Mouse (Mus musculus): ENCODE results near the gene Susd3.

The Susd3 gene

GRCm38 (mm10) chr13:49248467-49248862, at the start of gene Susd3:
Gene Susd3 (minus strand): TSS chr13:49248706.
- DNase-seq (ENCODE audit: low read depth, low spot score) = no peak

- DNase-seq (ENCODE audit: low read depth, low spot score) = no peak
These were observed 47.8 kb upstream of the Susd3 start for GRCm38 (mm10) chr13:49296270-49296669.

- no peak for DNase-seq (ENCODE audit: low read depth, low spot score)
These were observed 45.6 kb upstream of the Susd3 start for GRCm38 (mm10) chr13:49294108-49294507.

- DNase-seq (ENCODE audit: low read depth, low spot score) = no peak
These were observed 43.4 kb upstream of the Susd3 start for GRCm38 (mm10) chr13:49291949-49292348.

- DNase-seq (ENCODE audit: low read depth, low spot score) = no peak
These were observed 42.9 kb upstream of the Susd3 start for GRCm38 (mm10) chr13:49291398-49291797.

- no peak for DNase-seq (ENCODE audit: low read depth, low spot score)
These were observed 38.7 kb upstream of the Susd3 start for GRCm38 (mm10) chr13:49287224-49287623.

- no peak for DNase-seq (ENCODE audit: low read depth, low spot score)
These were observed 38.2 kb upstream of the Susd3 start for GRCm38 (mm10) chr13:49286750-49287149.

GRCm38 (mm10) chr13:49283686-49284085, 35.2 kb upstream of the Susd3 start:
- no peak for DNase-seq (ENCODE audit: low read depth, low spot score)

- DNase-seq (ENCODE audit: low read depth, low spot score) = no peak
These were observed 33.7 kb upstream of the Susd3 start for GRCm38 (mm10) chr13:49282168-49282567.

- DNase-seq (ENCODE audit: low read depth, low spot score) = no peak
These were observed 23.6 kb upstream of the Susd3 start for GRCm38 (mm10) chr13:49271831-49272765.

GRCm38 (mm10) chr13:49270500-49270899, 22.0 kb upstream of the Susd3 start:
- DNase-seq (ENCODE audit: low read depth, low spot score) = no peak

GRCm38 (mm10) chr13:49267645-49268044, 19.1 kb upstream of the Susd3 start:
- DNase-seq (ENCODE audit: low read depth, low spot score) = no peak

- no peak for DNase-seq (ENCODE audit: low read depth, low spot score)
These were observed 11.7 kb upstream of the Susd3 start for GRCm38 (mm10) chr13:49260036-49260722.

- DNase-seq (ENCODE audit: low read depth, low spot score) = no peak
These were observed 9.4 kb upstream of the Susd3 start for GRCm38 (mm10) chr13:49257819-49258313.

- no peak for DNase-seq (ENCODE audit: low read depth, low spot score)
These were observed 4.2 kb upstream of the Susd3 start for GRCm38 (mm10) chr13:49252746-49253145.

- DNase-seq (ENCODE audit: low read depth, low spot score) = no peak
These were observed 3.6 kb upstream of the Susd3 start for GRCm38 (mm10) chr13:49252113-49252512.

- DNase-seq (ENCODE audit: low read depth, low spot score) = peak; percentile 87
These were observed 2.4 kb upstream of the Susd3 start for GRCm38 (mm10) chr13:49250716-49251517.

- no peak for DNase-seq (ENCODE audit: low read depth, low spot score)
These were observed 1.1 kb upstream of the Susd3 start for GRCm38 (mm10) chr13:49249634-49250033.

GRCm38 (mm10) chr13:49248923-49249322, 417 bp upstream of the Susd3 start:
- DNase-seq (ENCODE audit: low read depth, low spot score) = no peak

GRCm38 (mm10) chr13:49247740-49248466, 603 bp downstream of the Susd3 start:
- DNase-seq (ENCODE audit: low read depth, low spot score) = peak; percentile 74

- no peak for DNase-seq (ENCODE audit: low read depth, low spot score)
These were observed 1.2 kb downstream of the Susd3 start for GRCm38 (mm10) chr13:49247232-49247739.

Measured in retina, adult 2 months (tissue).